Mouse (Mus musculus): ENCODE results near the gene 4930518I15Rik. TPM values are rescaled to one million over a fixed set of nuclear protein-coding genes. Genes with fewer than 3 reads are reported as not detected.

Gene 4930518I15Rik
- polyA plus RNA-seq, 1 experiment from 2014 or later = 9.9 TPM

Other genes with a start within 250 kb of the 4930518I15Rik start
- 145 and 147 TPM in 2 replicates for gene Dlgap4, start 244.2 kb downstream of the 4930518I15Rik start, polyA plus RNA-seq (2016; fragmentation: Nextera tagmentation; extraction: Ambion mirVana)
- 82.9 and 91.7 TPM in 2 replicates for gene Myl9, start 82.5 kb downstream of the 4930518I15Rik start, polyA plus RNA-seq (2016; fragmentation: Nextera tagmentation; extraction: Ambion mirVana)
- 112 and 114 TPM in 2 replicates for gene Tgif2, start 17.9 kb downstream of the 4930518I15Rik start, polyA plus RNA-seq (2016; fragmentation: Nextera tagmentation; extraction: Ambion mirVana)
- gene Rab5if, start 5.2 kb upstream of the 4930518I15Rik start, polyA plus RNA-seq (2016; fragmentation: Nextera tagmentation; extraction: Ambion mirVana) = 174 and 187 TPM in 2 replicates
- 0.29 and 0.49 TPM in 2 replicates for gene Sla2, start 29.2 kb upstream of the 4930518I15Rik start, polyA plus RNA-seq (2016; fragmentation: Nextera tagmentation; extraction: Ambion mirVana)
- 40.4 and 41.1 TPM in 2 replicates for gene Ndrg3, start 134.1 kb upstream of the 4930518I15Rik start, polyA plus RNA-seq (2016; fragmentation: Nextera tagmentation; extraction: Ambion mirVana)
- gene Dsn1, start 149.2 kb upstream of the 4930518I15Rik start, polyA plus RNA-seq (2016; fragmentation: Nextera tagmentation; extraction: Ambion mirVana) = 51.7 and 53.8 TPM in 2 replicates
- gene Soga1, start 221.3 kb upstream of the 4930518I15Rik start, polyA plus RNA-seq (2016; fragmentation: Nextera tagmentation; extraction: Ambion mirVana) = 4.5 and 4.7 TPM in 2 replicates
- gene Tldc2, start 229.1 kb upstream of the 4930518I15Rik start, polyA plus RNA-seq (2016; fragmentation: Nextera tagmentation; extraction: Ambion mirVana) = not detected in 2 replicates

All from embryonic facial prominence, embryonic 10.5 days (tissue).